8 mouse cellular contexts compared by ENCODE assay signal in genomic region chr7:110122289-110122564, GRCm38 (mm10). TPM values are rescaled to one million over a fixed set of nuclear protein-coding genes. Genes with fewer than 3 reads are reported as not detected.
DNase-seq lines count a peak whose midpoint lies in the region; ATAC-seq and TF ChIP-seq lines count a peak whose summit lies in the region.

No protein-coding gene starts in this region.

- peak overlapping the region; percentile 99 for H3K4me3 ChIP-seq in heart, embryonic 13.5 days
- peak overlapping the region; percentile 93 for H3K4me3 ChIP-seq in testis, adult 2 months (ENCODE audit: control insufficient read depth, low read depth, low read length)
- H3K4me3 ChIP-seq in limb, embryonic 10.5 days: peak overlapping the region; percentile 96

- TF ChIP-seq POLR2A in testis, adult 2 months (IDR thresholded peaks at IDR 0.05; ENCODE audit: control insufficient read depth, low read depth, low read length): no peak; the same call in none of the 2 replicates

- H3K27me3 ChIP-seq in heart, embryonic 13.5 days (replicated peaks): no peaks in the 10 kb centered on the region
- no peaks in the 10 kb centered on the region for H3K27me3 ChIP-seq in testis, adult 2 months (ENCODE audit: control insufficient read depth, insufficient read depth, low read length)
- H3K27me3 ChIP-seq in limb, embryonic 10.5 days (ENCODE audit: low read depth, poor library complexity, severe bottlenecking): no peaks in the 10 kb centered on the region

- no peak for DNase-seq in heart, adult 11 months
- no peak for DNase-seq in testis, postnatal 14 days (ENCODE audit: low spot score)
- no peak for DNase-seq in limb, embryonic 10.5 days (ENCODE audit: low spot score)
- DNase-seq in skeletal muscle tissue, adult 2 months (ENCODE audit: low read depth, low spot score): peak; percentile 47
- no peak for DNase-seq in ovary, postnatal 14 days (ENCODE audit: low spot score)
- no peak for DNase-seq in kidney, postnatal 14 days

- WGBS in heart, embryonic 13.5 days: 0% methylated on average over 27 of the region's 27 CpGs
- 0% methylated on average over 25 of the region's 27 CpGs for WGBS in limb, embryonic 10.5 days

- H3K9ac ChIP-seq in heart, embryonic 13.5 days: peak overlapping the region; percentile 99

- H3K9me3 ChIP-seq in heart, embryonic 13.5 days: no peaks in the 10 kb centered on the region
- H3K9me3 ChIP-seq in limb, embryonic 10.5 days (replicated peaks): no peaks in the 10 kb centered on the region

- H3K4me1 ChIP-seq in heart, embryonic 13.5 days: peaks cover 52% of the 10 kb centered on the region
- peaks cover 9% of the 10 kb centered on the region; the same call in 1 of the 2 replicates for H3K4me1 ChIP-seq in testis, adult 2 months (ENCODE audit: control insufficient read depth, insufficient read depth, low read length)
- H3K4me1 ChIP-seq in limb, embryonic 10.5 days: peaks cover 20% of the 10 kb centered on the region

- no peak for ATAC-seq in heart, embryonic 13.5 days (ENCODE audit: extremely low read depth, insufficient number of reproducible peaks, low FRiP score, low TSS enrichment)

- H3K27ac ChIP-seq in heart, embryonic 13.5 days (replicated peaks): peak overlapping the region; percentile 98
- peak overlapping the region; percentile 90 for H3K27ac ChIP-seq in testis, adult 2 months (ENCODE audit: control insufficient read depth, insufficient read depth, low read depth, low read length)
- peak overlapping the region; percentile 97 for H3K27ac ChIP-seq in limb, embryonic 10.5 days

- H3K36me3 ChIP-seq in heart, embryonic 13.5 days: peaks cover 13% of the 10 kb centered on the region
- no peaks in the 10 kb centered on the region for H3K36me3 ChIP-seq in testis, adult 2 months (ENCODE audit: control insufficient read depth, insufficient read depth, low read length)
- peaks cover 26% of the 10 kb centered on the region for H3K36me3 ChIP-seq in limb, embryonic 10.5 days

- no peak for TF ChIP-seq CTCF in testis, adult 2 months (IDR thresholded peaks at IDR 0.05; ENCODE audit: control insufficient read depth, insufficient read depth, insufficient replicate concordance, low read depth, low read length)

- peak overlapping the region; percentile 85 for H3K4me2 ChIP-seq in heart, embryonic 13.5 days

RNA-seq across cellular contexts. Expression of gene Wee1, which starts 0.4 kb away (rescaled TPM):
- 21.8 and 23.7 TPM in 2 replicates for polyA plus RNA-seq in heart, embryonic 13.5 days (2015; fragmentation: Nextera tagmentation; extraction: Ambion mirVana)
- polyA plus RNA-seq in testis, adult 2 months (2012; rRNA removed): 14.3 and 15.1 TPM in 2 replicates
- 33.0 and 34.8 TPM in 2 replicates for polyA plus RNA-seq in limb, embryonic 10.5 days (2016; fragmentation: Nextera tagmentation; extraction: Ambion mirVana)
